Mouse (Mus musculus) limb, embryonic 10.5 days (tissue): ENCODE data around the gene Adamts16. TPM values are rescaled to one million over a fixed set of nuclear protein-coding genes. Genes with fewer than 3 reads are reported as not detected.

Source experiments
- DNase-seq: peaks from one replicate; pipeline ENCODE4 v3.0.0-alpha.2; 2017; ENCODE audit warnings: low spot score
- H3K27ac ChIP-seq: fragments of 300-500 bp; sonication (generic); 2 replicates; pipeline ENCODE4 v1.5.1; 2016; ENCODE audit warnings: mild to moderate bottlenecking
- H3K27me3 ChIP-seq: fragments of 300-500 bp; sonication (generic); 2 replicates; pipeline ENCODE4 v1.6.1; 2016; ENCODE audit warnings: low read depth, mild to moderate bottlenecking; ENCODE audit not compliant: poor library complexity, severe bottlenecking
- H3K36me3 ChIP-seq: fragments of 300-500 bp; sonication (generic); 2 replicates; pipeline ENCODE4 v1.6.1; 2016; ENCODE audit warnings: mild to moderate bottlenecking, moderate library complexity
- H3K4me1 ChIP-seq: fragments of 300-500 bp; sonication (generic); 2 replicates; pipeline ENCODE4 v1.6.1; 2016
- H3K4me3 ChIP-seq: fragments of 300-500 bp; sonication (generic); 2 replicates; pipeline ENCODE4 v1.5.1; 2016; ENCODE audit warnings: mild to moderate bottlenecking, moderate library complexity
- H3K9me3 ChIP-seq: fragments of 300-500 bp; sonication (generic); replicated peaks from 2 replicates; pipeline ENCODE4 v1.6.1; 2016; ENCODE audit warnings: mild to moderate bottlenecking
- WGBS: fragments of 180-500 bp; shearing (Covaris S2); methylation state at CpG from one replicate; pipeline ENCODE4 v1.1.7; 2016; 5-methylcytosine and 5-hydroxymethylcytosine counted together
- polyA plus RNA-seq: library from polyadenylated mRNA; unstranded; fragments of >200 nt; fragmentation: Nextera tagmentation; extraction: Ambion mirVana; gene quantifications from 2 replicates; pipeline ENCODE4 v1.2.1, GENCODE M21; 2016

The Adamts16 gene
- polyA plus RNA-seq, 1 experiment from 2014 or later, result 1.5 TPM

GRCm38 (mm10) chr13:70718814-70719213, 122.8 kb downstream of the Adamts16 start:
- no peaks in the 10 kb centered on the region for H3K4me1 ChIP-seq
- H3K27ac ChIP-seq, result no peak overlapping the region
- H3K9me3 ChIP-seq, result no peaks in the 10 kb centered on the region
- H3K27me3 ChIP-seq, result no peaks in the 10 kb centered on the region
- no peak overlapping the region for H3K4me3 ChIP-seq
- no peaks in the 10 kb centered on the region for H3K36me3 ChIP-seq
- WGBS, result 84% methylated on average over 2 of the region's 2 CpGs
- no peak for DNase-seq

- Histone ChIP-seq H3K27me3 (no peaks in the 10 kb centered on the region), H3K4me1 (no peaks in the 10 kb centered on the region), H3K36me3 (no peaks in the 10 kb centered on the region), H3K27ac (no peak overlapping the region), H3K9me3 (no peaks in the 10 kb centered on the region), H3K4me3 (no peak overlapping the region)
- WGBS, result 84% methylated on average over 5 of the region's 5 CpGs
- DNase-seq, result no peak
Observed at GRCm38 (mm10) chr13:70716022-70716421, 125.6 kb downstream of the Adamts16 start.

DNA sequence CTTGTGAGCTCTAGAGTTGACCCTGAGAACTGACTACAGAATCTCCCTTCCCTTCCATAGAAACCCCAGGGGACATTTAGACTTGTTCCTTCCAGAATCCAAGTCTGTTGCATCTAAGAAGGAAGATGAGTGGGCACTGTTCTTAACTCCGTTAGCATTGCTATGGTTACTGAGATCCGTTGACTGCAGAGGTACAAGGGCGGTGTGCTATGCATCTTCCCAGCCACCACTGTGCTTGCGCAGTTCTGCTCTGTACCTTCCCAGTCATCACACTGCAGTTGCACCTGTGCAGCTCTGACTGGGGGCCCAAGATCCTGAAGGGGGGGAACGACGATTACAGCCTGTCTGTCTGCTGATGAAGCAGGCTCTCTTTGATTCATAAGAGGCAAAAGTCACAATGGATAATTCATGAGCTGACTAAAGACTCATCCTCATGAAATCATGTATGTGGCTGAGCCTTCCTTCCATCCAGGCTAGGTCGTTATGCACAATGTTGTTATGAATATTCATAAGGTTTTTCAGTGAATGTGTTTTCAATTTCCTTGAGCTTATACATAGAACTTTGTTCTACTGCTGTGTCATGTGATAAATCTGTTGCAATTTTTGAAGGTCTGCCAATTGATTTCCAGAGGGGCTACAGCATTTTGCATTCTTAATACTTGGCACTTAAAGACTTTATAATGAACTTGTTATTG, 127.4 kb downstream of the Adamts16 start:
- no peak overlapping the region for H3K27ac ChIP-seq
- no peaks in the 10 kb centered on the region for H3K4me1 ChIP-seq
- 87% methylated on average over 7 of the region's 7 CpGs for WGBS
- DNase-seq, result no peak
- no peaks in the 10 kb centered on the region for H3K27me3 ChIP-seq
- no peak overlapping the region for H3K4me3 ChIP-seq
- no peaks in the 10 kb centered on the region for H3K36me3 ChIP-seq
- H3K9me3 ChIP-seq, result no peaks in the 10 kb centered on the region

DNA sequence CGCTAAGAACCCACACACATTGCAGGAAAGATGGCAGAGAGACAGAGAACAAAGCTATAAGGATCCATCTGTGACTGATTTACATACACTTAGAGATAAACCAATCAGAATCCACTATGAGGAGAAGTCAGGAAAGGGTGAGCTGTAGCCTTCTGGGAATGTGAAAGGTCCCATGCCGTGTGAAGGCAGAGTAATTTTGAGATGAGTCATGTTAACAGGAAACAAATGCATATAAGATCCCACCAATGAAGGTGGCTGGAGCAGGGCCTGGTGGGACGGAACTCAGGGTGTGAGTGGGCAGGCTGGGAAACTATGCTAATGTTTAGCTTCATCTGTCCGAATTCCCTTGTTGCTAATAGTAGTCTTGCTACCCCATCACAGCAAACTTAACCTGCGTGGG, 128.3 kb downstream of the Adamts16 start:
- H3K9me3 ChIP-seq, result no peaks in the 10 kb centered on the region
- H3K27me3 ChIP-seq, result no peaks in the 10 kb centered on the region
- no peaks in the 10 kb centered on the region for H3K36me3 ChIP-seq
- DNase-seq, result no peak
- no peak overlapping the region for H3K27ac ChIP-seq
- no peaks in the 10 kb centered on the region for H3K4me1 ChIP-seq
- 80% methylated on average over 5 of the region's 5 CpGs for WGBS
- H3K4me3 ChIP-seq, result no peak overlapping the region

GRCm38 (mm10) chr13:70707158-70707854, 134.3 kb downstream of the Adamts16 start:
- Histone ChIP-seq H3K9me3 (no peaks in the 10 kb centered on the region), H3K27ac (no peak overlapping the region), H3K27me3 (no peaks in the 10 kb centered on the region), H3K4me3 (no peak overlapping the region), H3K4me1 (0 out of 2 replicates have a peak, but pooled peaks cover 3% of the 10 kb centered on the region), H3K36me3 (no peaks in the 10 kb centered on the region)
- WGBS, result 88% methylated on average over 5 of the region's 5 CpGs
- no peak for DNase-seq

GRCm38 (mm10) chr13:70702904-70703303, 138.7 kb downstream of the Adamts16 start:
- DNase-seq, result no peak
- 29% methylated on average over 4 of the region's 4 CpGs for WGBS

DNA sequence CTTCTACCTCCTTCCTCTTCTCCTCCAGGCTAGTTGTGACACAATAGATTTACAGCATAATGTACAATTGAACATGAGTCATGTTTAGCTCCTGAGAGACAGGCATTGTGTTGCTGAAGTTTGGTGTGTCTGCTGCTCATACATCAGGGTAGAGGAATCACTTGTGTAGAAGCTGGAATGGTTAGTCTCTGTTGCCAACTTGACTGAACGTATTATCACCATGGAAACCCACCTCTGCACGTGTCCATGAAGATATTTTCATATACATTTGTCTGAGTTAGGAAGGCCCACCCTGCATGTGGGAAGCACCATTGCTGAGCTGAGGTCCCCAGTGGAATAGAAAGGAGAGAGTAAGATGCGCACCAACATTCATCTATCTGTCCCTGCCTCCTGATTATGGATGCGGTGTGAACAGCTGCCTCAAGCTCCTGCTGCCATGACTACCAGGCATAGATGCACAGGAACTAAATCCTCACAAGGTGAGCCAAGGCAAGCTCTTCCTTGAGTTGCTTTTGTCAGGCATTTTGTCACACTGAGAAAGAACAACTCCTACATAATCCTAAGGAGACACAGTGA, 142.7 kb downstream of the Adamts16 start:
- no peaks in the 10 kb centered on the region for H3K36me3 ChIP-seq
- no peak overlapping the region for H3K4me3 ChIP-seq
- no peak overlapping the region for H3K27ac ChIP-seq
- no peak for DNase-seq
- no peaks in the 10 kb centered on the region for H3K9me3 ChIP-seq
- WGBS, result 86% methylated on average over 4 of the region's 4 CpGs
- H3K4me1 ChIP-seq, result 0 out of 2 replicates have a peak, but pooled peaks cover 3% of the 10 kb centered on the region
- no peaks in the 10 kb centered on the region for H3K27me3 ChIP-seq

More at GRCm38 (mm10) chr13:70702904-70703303, 138.7 kb downstream of the Adamts16 start:
- no peak overlapping the region for H3K27ac ChIP-seq
- H3K36me3 ChIP-seq, result no peaks in the 10 kb centered on the region
- H3K9me3 ChIP-seq, result no peaks in the 10 kb centered on the region
- H3K4me1 ChIP-seq, result 0 out of 2 replicates have a peak, but pooled peaks cover 3% of the 10 kb centered on the region
- no peaks in the 10 kb centered on the region for H3K27me3 ChIP-seq
- no peak overlapping the region for H3K4me3 ChIP-seq

DNA sequence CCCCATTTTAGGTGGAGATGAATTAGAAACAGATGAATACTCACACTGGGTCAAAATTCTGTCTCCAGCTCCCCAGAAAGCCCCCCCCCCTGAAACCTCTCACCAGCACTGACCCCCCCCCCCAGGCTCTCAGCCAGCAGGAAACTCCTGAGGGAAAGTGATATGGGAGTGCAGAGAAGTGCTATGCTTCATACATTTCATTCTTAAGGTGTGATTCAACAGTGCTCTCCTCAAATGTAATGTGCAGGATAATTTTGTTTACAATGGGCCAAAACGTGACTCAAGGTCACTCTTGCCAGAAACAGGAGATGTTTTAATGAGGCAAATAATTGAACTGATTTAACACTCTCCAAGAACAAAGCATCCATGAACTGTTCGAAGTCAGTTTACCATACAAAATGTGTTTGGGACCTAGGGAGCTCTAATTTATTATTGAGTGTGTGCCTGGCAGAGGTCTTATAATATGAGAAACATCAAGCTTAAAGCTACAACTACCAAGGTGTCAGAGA, 152.1 kb downstream of the Adamts16 start:
- H3K27me3 ChIP-seq, result no peaks in the 10 kb centered on the region
- 47% methylated on average over 2 of the region's 2 CpGs for WGBS
- no peaks in the 10 kb centered on the region for H3K9me3 ChIP-seq

GRCm38 (mm10) chr13:70685825-70686224, 155.8 kb downstream of the Adamts16 start:
- H3K4me1 ChIP-seq, result peaks cover 4% of the 10 kb centered on the region; the same call in 1 of the 2 replicates
- 89% methylated on average over 5 of the region's 5 CpGs for WGBS
- H3K27me3 ChIP-seq, result no peaks in the 10 kb centered on the region
- H3K9me3 ChIP-seq, result no peaks in the 10 kb centered on the region
- H3K27ac ChIP-seq, result no peak overlapping the region
- H3K4me3 ChIP-seq, result no peak overlapping the region
- no peak for DNase-seq
- H3K36me3 ChIP-seq, result no peaks in the 10 kb centered on the region

More for the DNA sequence above, 152.1 kb downstream of the Adamts16 start:
- Histone ChIP-seq H3K4me3 (no peak overlapping the region), H3K4me1 (peaks cover 4% of the 10 kb centered on the region; the same call in 1 of the 2 replicates), H3K27ac (no peak overlapping the region), H3K36me3 (no peaks in the 10 kb centered on the region)
- DNase-seq, result no peak

- Histone ChIP-seq H3K27me3 (no peaks in the 10 kb centered on the region), H3K36me3 (no peaks in the 10 kb centered on the region), H3K9me3 (no peaks in the 10 kb centered on the region), H3K4me3 (no peak overlapping the region), H3K4me1 (peaks cover 4% of the 10 kb centered on the region; the same call in 1 of the 2 replicates), H3K27ac (no peak overlapping the region)
- no peak for DNase-seq
- 77% methylated on average over 7 of the region's 7 CpGs for WGBS
Observed at GRCm38 (mm10) chr13:70684976-70685609, 156.5 kb downstream of the Adamts16 start.

DNA sequence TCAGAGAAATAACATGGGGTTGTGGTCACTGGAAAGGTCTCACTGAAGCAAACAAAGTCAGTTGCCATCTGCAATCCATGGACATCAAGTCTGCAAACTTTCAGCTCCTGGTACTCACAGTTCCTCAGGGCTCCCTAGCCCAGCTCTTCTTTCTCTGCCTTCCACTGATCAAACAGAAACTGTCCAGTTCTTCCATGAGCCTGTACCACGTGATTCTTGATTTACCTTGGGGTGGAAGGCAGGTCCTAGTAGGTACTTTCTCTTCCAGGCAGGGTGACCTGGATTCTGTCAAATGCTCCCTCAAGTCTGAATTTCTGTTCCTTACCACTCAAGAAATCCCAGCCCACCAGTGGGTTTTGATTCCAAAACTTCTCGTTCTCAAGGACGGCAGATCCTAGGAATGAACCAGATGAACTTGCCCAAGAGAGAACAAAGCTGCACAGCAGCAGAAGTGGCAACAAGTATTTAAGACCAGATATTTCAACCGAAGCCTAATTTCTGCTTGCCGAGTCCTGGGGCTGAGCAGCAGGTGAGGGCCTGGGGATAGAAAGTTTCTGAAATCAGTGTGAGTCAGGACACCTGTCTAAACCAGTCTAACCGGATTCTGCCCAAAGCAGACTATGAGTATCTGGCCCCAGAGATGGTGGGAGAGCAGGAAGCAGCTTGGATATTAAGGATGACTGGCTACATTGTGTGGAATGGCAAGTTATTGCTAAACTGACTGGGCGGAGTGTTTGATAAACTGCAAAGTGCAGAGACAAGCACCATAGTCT, 160.0 kb downstream of the Adamts16 start:
- 85% methylated on average over 7 of the region's 7 CpGs for WGBS
- Histone ChIP-seq H3K27ac (no peak overlapping the region), H3K4me1 (no peaks in the 10 kb centered on the region), H3K36me3 (no peaks in the 10 kb centered on the region), H3K9me3 (no peaks in the 10 kb centered on the region), H3K27me3 (no peaks in the 10 kb centered on the region), H3K4me3 (no peak overlapping the region)
- no peak for DNase-seq

GRCm38 (mm10) chr13:70680316-70680715, 161.3 kb downstream of the Adamts16 start:
- Histone ChIP-seq H3K9me3 (no peaks in the 10 kb centered on the region), H3K4me3 (no peak overlapping the region), H3K4me1 (no peaks in the 10 kb centered on the region), H3K27me3 (no peaks in the 10 kb centered on the region), H3K36me3 (no peaks in the 10 kb centered on the region), H3K27ac (no peak overlapping the region)
- no peak for DNase-seq
- WGBS, result 94% methylated on average over 3 of the region's 3 CpGs
